Mouse (Mus musculus) C2C12 (cell line): ENCODE results near the gene Ccdc78. TPM values are rescaled to one million over a fixed set of nuclear protein-coding genes. Genes with fewer than 3 reads are reported as not detected.
"Not testable (repeated sequence)": the region's sequence is repeated elsewhere in the genome, so short reads cannot be mapped to it uniquely, and the experiment has no call there.

Source experiments
- H3K27me3 ChIP-seq: one replicate; pipeline ENCODE4 v1.6.1; 2011; ENCODE audit not compliant: control insufficient read depth, insufficient read depth, insufficient read length
- H3K36me3 ChIP-seq: one replicate; pipeline ENCODE4 v1.6.1; 2011; ENCODE audit not compliant: control insufficient read depth, insufficient read depth
- H3K4me3 ChIP-seq: one replicate; pipeline ENCODE4 v1.5.1; 2011; ENCODE audit warnings: mild to moderate bottlenecking, control low read depth; ENCODE audit not compliant: poor library complexity, insufficient read depth, severe bottlenecking
- H3K79me2 ChIP-seq: one replicate; pipeline ENCODE4 v1.6.1; 2011; ENCODE audit not compliant: control insufficient read depth, insufficient read depth
- H3K79me3 ChIP-seq: one replicate; pipeline ENCODE4 v1.6.1; 2011; ENCODE audit warnings: low read depth, control low read depth
- H3ac ChIP-seq: one replicate; pipeline ENCODE3; 2011; ENCODE audit warnings: low read depth; ENCODE audit not compliant: control insufficient read depth, insufficient read length
- CEBPB ChIP-seq: IDR thresholded peaks from one replicate; pipeline ENCODE4 v1.6.1; 2011; ENCODE audit warnings: low read depth, mild to moderate bottlenecking, control low read depth, moderate library complexity
- CTCF ChIP-seq: IDR thresholded peaks from one replicate; pipeline ENCODE4 v1.5.1; 2011; ENCODE audit not compliant: control insufficient read depth, insufficient read depth, insufficient read length
- FOSL1 ChIP-seq: IDR thresholded peaks from one replicate; pipeline ENCODE4 v1.8.0; 2011; ENCODE audit warnings: mild to moderate bottlenecking, low read length; ENCODE audit not compliant: poor library complexity, insufficient read depth, severe bottlenecking
- MAX ChIP-seq: IDR thresholded peaks from one replicate; pipeline ENCODE4 v1.6.1; 2011; ENCODE audit warnings: mild to moderate bottlenecking, control low read depth
- MYOD1 ChIP-seq: IDR thresholded peaks from one replicate; pipeline ENCODE4 v1.6.1; 2011; ENCODE audit warnings: low read depth; ENCODE audit not compliant: control insufficient read depth, insufficient read length
- MYOG ChIP-seq: IDR thresholded peaks from one replicate; pipeline ENCODE4 v1.6.1; 2011; ENCODE audit not compliant: control insufficient read depth, insufficient read length; ENCODE audit errors: extremely low read depth
- USF1 ChIP-seq: IDR thresholded peaks from one replicate; pipeline ENCODE4 v1.6.1; 2011; ENCODE audit warnings: low read depth, mild to moderate bottlenecking, control low read depth, moderate library complexity
- polyA plus RNA-seq: library from polyadenylated mRNA; unstranded; fragments of >200 nt; fragmentation: generic; extraction: Trizol; gene quantifications from one replicate; pipeline ENCODE4 v1.2.1, GENCODE M21; 2012; ENCODE audit warnings: missing spikeins

The Ccdc78 gene
- polyA plus RNA-seq, 1 experiment, result 0.12 TPM

- H3K79me2 ChIP-seq, result no peaks in the 10 kb centered on the region
- H3K36me3 ChIP-seq, result no peaks in the 10 kb centered on the region
- peak; percentile 44 for TF ChIP-seq MYOD1
- no peak for TF ChIP-seq MAX
- no peak for TF ChIP-seq MYOG
- peak; percentile 10 for TF ChIP-seq USF1
- no peak for TF ChIP-seq CEBPB
- TF ChIP-seq CTCF, result no peak
- peak; percentile 22 for TF ChIP-seq FOSL1
- H3K4me3 ChIP-seq, result no peak overlapping the region
- no peak overlapping the region for H3ac ChIP-seq
- no peaks in the 10 kb centered on the region for H3K79me3 ChIP-seq
- H3K27me3 ChIP-seq, result no peaks in the 10 kb centered on the region
Measured at GRCm38 (mm10) chr17:25802825-25803517, 16.6 kb downstream of the Ccdc78 start.

DNA sequence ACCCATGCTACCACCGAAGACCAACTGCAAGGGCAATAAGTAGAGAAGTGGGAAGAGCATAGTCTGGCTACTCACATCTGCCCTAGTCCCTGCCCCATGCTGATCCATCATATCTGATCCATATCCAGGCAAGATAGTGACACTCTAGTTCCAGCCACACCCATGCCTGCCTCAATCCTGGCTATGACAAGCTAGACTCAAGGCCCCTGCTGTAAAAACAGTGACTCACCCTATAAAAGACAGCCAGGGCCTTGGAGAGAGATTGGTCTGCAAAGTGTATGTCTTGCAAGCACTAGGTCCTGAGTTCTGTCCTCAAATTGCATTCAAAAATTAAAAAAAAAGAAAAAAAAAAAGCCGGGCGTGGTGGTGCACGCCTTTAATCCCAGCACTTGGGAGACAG lies 20.1 kb downstream of the Ccdc78 start:
- Histone ChIP-seq H3K27me3 (no peaks in the 10 kb centered on the region), H3K79me3 (no peaks in the 10 kb centered on the region), H3K4me3 (no peak overlapping the region), H3K79me2 (no peaks in the 10 kb centered on the region), H3ac (no peak overlapping the region), H3K36me3 (no peaks in the 10 kb centered on the region)
- TF ChIP-seq MAX (no peak), MYOD1 (peak; percentile 42)

GRCm38 (mm10) chr17:25807452-25807851 lies 21.1 kb downstream of the Ccdc78 start:
- H3K36me3 ChIP-seq, H3K4me3 ChIP-seq, H3K79me3 ChIP-seq, H3K27me3 ChIP-seq, H3ac ChIP-seq, H3K79me2 ChIP-seq: not testable (repeated sequence)

- H3K27me3 ChIP-seq, result no peaks in the 10 kb centered on the region
- no peaks in the 10 kb centered on the region for H3K36me3 ChIP-seq
- H3K79me3 ChIP-seq, result no peaks in the 10 kb centered on the region
- H3K4me3 ChIP-seq, result no peak overlapping the region
- TF ChIP-seq FOSL1, result no peak
- no peak for TF ChIP-seq MAX
- H3K79me2 ChIP-seq, result no peaks in the 10 kb centered on the region
- H3ac ChIP-seq, result no peak overlapping the region
Measured at GRCm38 (mm10) chr17:25808028-25808427, 21.6 kb downstream of the Ccdc78 start.

DNA sequence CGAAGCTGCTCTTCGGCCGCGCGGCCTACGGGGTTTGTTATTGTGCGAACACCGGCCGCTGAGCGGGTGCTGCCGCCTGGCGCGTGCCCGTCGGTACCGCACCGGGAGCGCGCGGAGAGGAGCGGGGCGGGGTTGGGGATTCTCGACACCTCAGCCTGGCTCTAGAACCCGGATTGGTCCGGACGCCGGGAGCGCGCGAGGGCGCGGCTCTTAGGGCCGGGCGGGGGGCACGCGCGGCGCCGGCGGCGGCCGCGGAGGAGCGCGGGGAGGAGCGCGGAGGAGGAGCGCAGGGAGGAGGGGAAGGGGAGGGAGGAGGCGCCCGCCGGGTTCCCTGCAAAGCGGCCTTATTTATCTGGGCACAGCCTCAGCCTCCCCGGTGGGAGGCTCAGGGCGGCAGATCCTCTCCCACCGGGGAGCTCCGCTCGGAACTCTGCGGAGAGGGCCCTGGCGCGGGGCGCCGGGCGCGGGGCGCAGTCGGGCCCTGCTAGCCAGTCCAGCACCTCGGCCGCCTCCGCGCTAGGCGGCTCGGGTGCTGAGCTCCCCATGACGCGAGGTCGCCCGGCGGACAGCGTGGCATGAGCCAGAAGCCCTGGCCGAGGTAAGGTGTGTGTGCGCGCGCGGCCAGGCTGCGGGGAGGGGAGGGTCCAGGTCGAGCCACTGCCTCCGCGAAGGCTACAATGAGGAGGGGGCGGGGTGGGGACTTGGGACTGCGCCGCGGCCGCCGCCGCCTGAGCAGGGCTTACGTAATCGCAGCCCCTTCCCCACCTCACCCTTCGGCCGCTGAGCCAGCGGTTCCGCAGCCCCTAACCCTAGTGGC lies 22.6 kb downstream of the Ccdc78 start, which contains the start of gene Fbxl16:
Fbxl16 (plus strand) TSS at position 297 of the 817 bp plus-strand sequence.
- H3K27me3 ChIP-seq, result no peaks in the 10 kb centered on the region

DNA sequence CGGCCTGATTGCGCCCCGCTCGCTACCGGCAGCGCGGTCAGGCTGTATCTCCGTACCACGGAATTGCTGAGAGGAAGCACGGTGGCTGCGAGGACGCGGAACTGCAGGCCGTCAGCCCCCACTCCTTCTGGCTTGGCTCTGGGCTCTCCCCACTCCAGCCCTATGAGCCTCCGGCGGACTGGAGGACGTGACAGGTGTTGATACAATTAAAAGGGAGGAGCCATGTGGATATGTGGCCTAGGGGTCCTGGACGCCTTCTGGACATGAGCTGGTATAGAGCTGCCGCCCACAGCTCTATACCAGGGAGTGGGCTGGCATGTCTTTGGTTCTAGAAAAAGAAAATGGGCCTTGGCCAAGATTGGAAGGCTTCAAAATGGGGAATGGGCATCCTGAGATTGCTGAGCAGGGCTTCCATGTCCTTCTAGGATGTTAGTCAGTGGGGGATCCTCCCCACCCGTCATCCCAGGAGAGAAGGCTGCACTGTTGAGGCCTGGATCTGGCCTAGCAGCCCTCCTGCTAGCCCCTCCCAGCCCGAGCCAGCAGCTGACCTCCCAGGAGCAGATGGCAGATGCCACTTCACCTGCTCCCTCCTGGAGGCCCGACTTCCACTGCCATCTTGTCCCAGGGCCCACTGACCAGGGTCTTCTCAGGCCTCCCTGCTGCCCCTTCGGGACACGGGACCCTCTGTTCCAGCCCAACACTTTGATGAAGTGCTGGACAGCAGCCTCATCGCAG lies 23.4 kb downstream of the Ccdc78 start:
- no peak for TF ChIP-seq CEBPB
- TF ChIP-seq MYOD1, result no peak
- TF ChIP-seq MAX, result no peak
- Histone ChIP-seq H3ac (peak overlapping the region; percentile 76), H3K4me3 (peak overlapping the region; percentile 43), H3K36me3 (no peaks in the 10 kb centered on the region), H3K27me3 (no peaks in the 10 kb centered on the region), H3K79me2 (no peaks in the 10 kb centered on the region), H3K79me3 (no peaks in the 10 kb centered on the region)

More for the DNA sequence above, 22.6 kb downstream of the Ccdc78 start, which contains the start of gene Fbxl16:
- Histone ChIP-seq H3ac (peak within 1 kb of the TSS; percentile 76), H3K36me3 (no peaks in the 10 kb centered on the region), H3K79me3 (no peaks in the 10 kb centered on the region), H3K79me2 (no peaks in the 10 kb centered on the region), H3K4me3 (peak within 1 kb of the TSS; percentile 43)
- TF ChIP-seq MYOD1 (no peak), MAX (no peak), CTCF (no peak), MYOG (no peak), USF1 (no peak), FOSL1 (no peak), CEBPB (no peak)
